Mouse (Mus musculus) intestine, embryonic 15.5 days (tissue): ENCODE measurements at regions not wholly inside any gene's neighbourhood (a gene's known extent, or its start where the extent isn't known, plus 50 kb on each side); places are given as distances from the start of the nearest gene placed in this dataset.

Experiments used
- ATAC-seq: fragments of 200-750 bp; cut with Nextera tagmentation; 2 replicates; pipeline ENCODE4 v1.8.0; 2017; ENCODE audit warnings: moderate TSS enrichment, moderate library complexity
- H3K27ac ChIP-seq: fragments of 300-500 bp; sonication (generic); 2 replicates; pipeline ENCODE4 v1.5.1; 2015; ENCODE audit warnings: mild to moderate bottlenecking, inconsistent platforms
- H3K27me3 ChIP-seq: fragments of 300-500 bp; sonication (generic); replicated peaks from 2 replicates; pipeline ENCODE4 v1.6.1; 2015; ENCODE audit warnings: inconsistent platforms
- H3K36me3 ChIP-seq: fragments of 300-500 bp; sonication (generic); 2 replicates; pipeline ENCODE4 v1.6.1; 2015; ENCODE audit warnings: inconsistent platforms
- H3K4me1 ChIP-seq: fragments of 300-500 bp; sonication (generic); replicated peaks from 2 replicates; pipeline ENCODE4 v1.6.1; 2015; ENCODE audit warnings: inconsistent platforms
- H3K4me2 ChIP-seq: fragments of 300-500 bp; sonication (generic); replicated peaks from 2 replicates; pipeline ENCODE4 v1.6.1; 2015; ENCODE audit warnings: mild to moderate bottlenecking, inconsistent platforms
- H3K4me3 ChIP-seq: fragments of 300-500 bp; sonication (generic); replicated peaks from 2 replicates; pipeline ENCODE4 v1.5.1; 2015; ENCODE audit warnings: inconsistent platforms
- H3K9ac ChIP-seq: fragments of 300-500 bp; sonication (generic); 2 replicates; pipeline ENCODE4 v1.6.1; 2015; ENCODE audit warnings: inconsistent platforms
- H3K9me3 ChIP-seq: fragments of 300-500 bp; sonication (generic); 2 replicates; pipeline ENCODE4 v1.6.1; 2016; ENCODE audit warnings: inconsistent platforms
- WGBS: fragments of 180-500 bp; shearing (Covaris S2); methylation state at CpG from one replicate; pipeline ENCODE4 v1.1.7; 2015; 5-methylcytosine and 5-hydroxymethylcytosine counted together

- 68% methylated on average over 6 of the region's 6 CpGs for WGBS
- ATAC-seq, result no peak
- no peaks in the 10 kb centered on the region for H3K9me3 ChIP-seq
Observed at GRCm38 (mm10) chr1:127045711-127046420, 158.9 kb upstream of the Mgat5 start.

GRCm38 (mm10) chr1:127034748-127035147, 170.1 kb upstream of the Mgat5 start:
- 86% methylated on average over 2 of the region's 2 CpGs for WGBS
- no peak for ATAC-seq
- Histone ChIP-seq H3K4me2 (no peak overlapping the region), H3K9ac (no peak overlapping the region), H3K9me3 (no peaks in the 10 kb centered on the region), H3K4me3 (no peak overlapping the region), H3K4me1 (no peaks in the 10 kb centered on the region), H3K36me3 (no peaks in the 10 kb centered on the region), H3K27ac (no peak overlapping the region), H3K27me3 (no peaks in the 10 kb centered on the region)

More at GRCm38 (mm10) chr1:127045711-127046420, 158.9 kb upstream of the Mgat5 start:
- no peaks in the 10 kb centered on the region for H3K27me3 ChIP-seq
- no peak overlapping the region for H3K27ac ChIP-seq
- H3K4me1 ChIP-seq, result no peaks in the 10 kb centered on the region
- H3K9ac ChIP-seq, result no peak overlapping the region
- H3K4me2 ChIP-seq, result no peak overlapping the region
- H3K4me3 ChIP-seq, result no peak overlapping the region
- H3K36me3 ChIP-seq, result no peaks in the 10 kb centered on the region

- H3K27ac ChIP-seq, result no peak overlapping the region
Observed at GRCm38 (mm10) chr1:127031563-127031962, 173.3 kb upstream of the Mgat5 start.

GRCm38 (mm10) chr1:127028872-127029497, 175.8 kb upstream of the Mgat5 start:
- Histone ChIP-seq H3K4me1 (no peaks in the 10 kb centered on the region), H3K36me3 (no peaks in the 10 kb centered on the region), H3K27ac (no peak overlapping the region), H3K4me2 (no peak overlapping the region), H3K4me3 (no peak overlapping the region), H3K9ac (no peak overlapping the region), H3K27me3 (no peaks in the 10 kb centered on the region), H3K9me3 (no peaks in the 10 kb centered on the region)
- ATAC-seq, result no peak
- WGBS, result 75% methylated on average over 1 of the region's 1 CpGs

More at GRCm38 (mm10) chr1:127031563-127031962, 173.3 kb upstream of the Mgat5 start:
- WGBS, result 24% methylated on average over 4 of the region's 4 CpGs
- Histone ChIP-seq H3K4me3 (no peak overlapping the region), H3K27me3 (no peaks in the 10 kb centered on the region), H3K36me3 (no peaks in the 10 kb centered on the region), H3K9me3 (no peaks in the 10 kb centered on the region), H3K4me2 (no peak overlapping the region), H3K9ac (no peak overlapping the region), H3K4me1 (no peaks in the 10 kb centered on the region)
- no peak for ATAC-seq

- no peak for ATAC-seq
- Histone ChIP-seq H3K36me3 (no peaks in the 10 kb centered on the region), H3K9ac (no peak overlapping the region), H3K27me3 (no peaks in the 10 kb centered on the region), H3K4me2 (no peak overlapping the region), H3K4me1 (no peaks in the 10 kb centered on the region), H3K4me3 (no peak overlapping the region), H3K27ac (no peak overlapping the region), H3K9me3 (no peaks in the 10 kb centered on the region)
- WGBS, result 77% methylated on average over 3 of the region's 3 CpGs
Observed at GRCm38 (mm10) chr1:127023100-127023499, 181.7 kb upstream of the Mgat5 start.

- H3K27me3 ChIP-seq, result no peaks in the 10 kb centered on the region
- H3K27ac ChIP-seq, result no peak overlapping the region
- H3K9me3 ChIP-seq, result no peaks in the 10 kb centered on the region
- no peak overlapping the region for H3K4me3 ChIP-seq
- H3K4me2 ChIP-seq, result no peak overlapping the region
- ATAC-seq, result no peak
- H3K36me3 ChIP-seq, result no peaks in the 10 kb centered on the region
- no peaks in the 10 kb centered on the region; the same call in 1 of the 2 replicates for H3K4me1 ChIP-seq
- 69% methylated on average over 2 of the region's 2 CpGs for WGBS
- H3K9ac ChIP-seq, result no peak overlapping the region
Observed at GRCm38 (mm10) chr1:127017698-127018097, 187.1 kb upstream of the Nckap5 start.

- no peaks in the 10 kb centered on the region for H3K27me3 ChIP-seq
- ATAC-seq, result no peak
- 63% methylated on average over 4 of the region's 4 CpGs for WGBS
Observed at GRCm38 (mm10) chr1:127015894-127016245, 185.3 kb upstream of the Nckap5 start.

GRCm38 (mm10) chr1:127015042-127015893, 184.7 kb upstream of the Nckap5 start:
- H3K27me3 ChIP-seq, result no peaks in the 10 kb centered on the region
- no peaks in the 10 kb centered on the region; the same call in 1 of the 2 replicates for H3K4me1 ChIP-seq
- H3K9me3 ChIP-seq, result no peaks in the 10 kb centered on the region
- no peak overlapping the region for H3K4me2 ChIP-seq
- no peak overlapping the region for H3K9ac ChIP-seq
- ATAC-seq, result peak; percentile 82
- 42% methylated on average over 8 of the region's 8 CpGs for WGBS
- H3K27ac ChIP-seq, result no peak overlapping the region
- no peak overlapping the region for H3K4me3 ChIP-seq
- no peaks in the 10 kb centered on the region for H3K36me3 ChIP-seq

More at GRCm38 (mm10) chr1:127015894-127016245, 185.3 kb upstream of the Nckap5 start:
- Histone ChIP-seq H3K9me3 (no peaks in the 10 kb centered on the region), H3K4me1 (no peaks in the 10 kb centered on the region; the same call in 1 of the 2 replicates), H3K4me2 (no peak overlapping the region), H3K4me3 (no peak overlapping the region), H3K27ac (no peak overlapping the region), H3K36me3 (no peaks in the 10 kb centered on the region), H3K9ac (no peak overlapping the region)

- 66% methylated on average over 6 of the region's 6 CpGs for WGBS
Observed at GRCm38 (mm10) chr1:127011901-127012300, 181.3 kb upstream of the Nckap5 start.

GRCm38 (mm10) chr1:127009699-127010098, 179.1 kb upstream of the Nckap5 start:
- H3K9me3 ChIP-seq, result no peaks in the 10 kb centered on the region
- no peak for ATAC-seq
- no peaks in the 10 kb centered on the region for H3K4me1 ChIP-seq
- H3K27me3 ChIP-seq, result no peaks in the 10 kb centered on the region
- H3K27ac ChIP-seq, result no peak overlapping the region
- no peak overlapping the region for H3K9ac ChIP-seq
- WGBS, result 75% methylated on average over 4 of the region's 4 CpGs
- no peak overlapping the region for H3K4me2 ChIP-seq
- no peak overlapping the region for H3K4me3 ChIP-seq
- H3K36me3 ChIP-seq, result no peaks in the 10 kb centered on the region

More at GRCm38 (mm10) chr1:127011901-127012300, 181.3 kb upstream of the Nckap5 start:
- Histone ChIP-seq H3K27me3 (no peaks in the 10 kb centered on the region), H3K4me3 (no peak overlapping the region), H3K36me3 (no peaks in the 10 kb centered on the region), H3K4me2 (no peak overlapping the region), H3K27ac (no peak overlapping the region), H3K4me1 (no peaks in the 10 kb centered on the region; the same call in 1 of the 2 replicates), H3K9ac (no peak overlapping the region), H3K9me3 (no peaks in the 10 kb centered on the region)
- no peak for ATAC-seq

- 79% methylated on average over 7 of the region's 7 CpGs for WGBS
- Histone ChIP-seq H3K9ac (no peak overlapping the region), H3K4me1 (no peaks in the 10 kb centered on the region), H3K4me2 (no peak overlapping the region), H3K36me3 (no peaks in the 10 kb centered on the region), H3K4me3 (no peak overlapping the region), H3K27me3 (no peaks in the 10 kb centered on the region), H3K9me3 (no peaks in the 10 kb centered on the region), H3K27ac (no peak overlapping the region)
- ATAC-seq, result no peak
Observed at GRCm38 (mm10) chr1:127001700-127002099, 171.1 kb upstream of the Nckap5 start.

GRCm38 (mm10) chr1:126993061-126993640, 162.6 kb upstream of the Nckap5 start:
- 77% methylated on average over 1 of the region's 1 CpGs for WGBS
- H3K4me1 ChIP-seq, result no peaks in the 10 kb centered on the region
- H3K27me3 ChIP-seq, result no peaks in the 10 kb centered on the region
- no peak overlapping the region for H3K4me3 ChIP-seq
- H3K27ac ChIP-seq, result no peak overlapping the region
- no peak overlapping the region for H3K4me2 ChIP-seq
- no peak overlapping the region for H3K9ac ChIP-seq
- peak; percentile 43; the same call in 1 of the 2 replicates for ATAC-seq
- no peaks in the 10 kb centered on the region for H3K36me3 ChIP-seq
- no peaks in the 10 kb centered on the region for H3K9me3 ChIP-seq
